Mouse (Mus musculus) brain, embryonic 14.5 days (tissue): ENCODE measurements around the gene C8g.

Experiments
- CTCF ChIP-seq: fragments of 200-500 bp; IDR thresholded peaks from 2 replicates; pipeline ENCODE4 v1.5.1; 2012; ENCODE audit warnings: inconsistent platforms, mild to moderate bottlenecking, moderate library complexity, borderline replicate concordance; ENCODE audit not compliant: insufficient read depth, insufficient read length; ENCODE audit errors: extremely low read depth
- POLR2A ChIP-seq: fragments of 200-500 bp; IDR thresholded peaks from 2 replicates; pipeline ENCODE4 v1.6.1; 2012; ENCODE audit warnings: mild to moderate bottlenecking, inconsistent platforms, borderline replicate concordance; ENCODE audit not compliant: poor library complexity, insufficient read depth, insufficient read length, severe bottlenecking; ENCODE audit errors: extremely low read depth

- no peak for TF ChIP-seq POLR2A
- TF ChIP-seq CTCF, result no peak
These were observed 8.0 kb downstream of the C8g start, which contains the start of gene Lcn12 for GRCm38 (mm10) chr2:25493476-25493961.
